18 mouse cellular contexts compared by ENCODE assay signal in genomic region chr3:135673041-135673440, GRCm38 (mm10). TPM values are rescaled to one million over a fixed set of nuclear protein-coding genes. Genes with fewer than 3 reads are reported as not detected.
DNase-seq lines count a peak whose midpoint lies in the region; ATAC-seq and TF ChIP-seq lines count a peak whose summit lies in the region.
"Had no signal": no experiment of that assay in that cellular context is flagged by ENCODE, and none has a peak within 500 bp of the region (broad histone marks: within the 10 kb centered on the region; RNA-seq: fewer than 3 reads in every experiment).

No protein-coding gene starts in this region.

- peak overlapping the region; percentile 44; the same call in 1 of the 2 replicates for H3K27ac ChIP-seq in intestine, embryonic 16.5 days (ENCODE audit: low read length)
- no peak overlapping the region for H3K27ac ChIP-seq in intestine, embryonic 15.5 days
- H3K27ac ChIP-seq in lung, postnatal 0 days (ENCODE audit: low read length): peak overlapping the region; percentile 60
- peak overlapping the region; percentile 59; the same call in 1 of the 2 replicates for H3K27ac ChIP-seq in embryonic facial prominence, embryonic 15.5 days (replicated peaks)
- H3K27ac ChIP-seq in stomach, embryonic 15.5 days: peak overlapping the region; percentile 36; the same call in 1 of the 2 replicates
- H3K27ac ChIP-seq: forebrain, embryonic 15.5 days; heart, adult 2 months; macrophage; midbrain, embryonic 12.5 days had no signal

- no peak overlapping the region for H3K4me3 ChIP-seq in intestine, embryonic 16.5 days (ENCODE audit: low read length)
- no peak overlapping the region for H3K4me3 ChIP-seq in intestine, embryonic 15.5 days (replicated peaks)
- no peak overlapping the region for H3K4me3 ChIP-seq in lung, postnatal 0 days (ENCODE audit: low read depth, low read length)
- H3K4me3 ChIP-seq in embryonic facial prominence, embryonic 15.5 days (replicated peaks): no peak overlapping the region
- no peak overlapping the region for H3K4me3 ChIP-seq in stomach, embryonic 15.5 days (replicated peaks)
- H3K4me3 ChIP-seq: forebrain, embryonic 15.5 days; heart, adult 2 months; hindbrain, embryonic 13.5 days; midbrain, embryonic 12.5 days; myocyte had no signal

- no peak overlapping the region for H3K9ac ChIP-seq in intestine, embryonic 16.5 days (ENCODE audit: low read depth, low read length)
- H3K9ac ChIP-seq in intestine, embryonic 15.5 days: no peak overlapping the region
- H3K9ac ChIP-seq in lung, postnatal 0 days (replicated peaks; ENCODE audit: low read depth): no peak overlapping the region
- no peak overlapping the region for H3K9ac ChIP-seq in embryonic facial prominence, embryonic 15.5 days
- no peak overlapping the region for H3K9ac ChIP-seq in stomach, embryonic 15.5 days
- H3K9ac ChIP-seq: forebrain, embryonic 15.5 days; midbrain, embryonic 12.5 days had no signal

- no peaks in the 10 kb centered on the region for H3K36me3 ChIP-seq in intestine, embryonic 16.5 days (ENCODE audit: control insufficient read depth, insufficient read depth, low read length)
- H3K36me3 ChIP-seq in intestine, embryonic 15.5 days: no peaks in the 10 kb centered on the region
- H3K36me3 ChIP-seq in lung, postnatal 0 days (ENCODE audit: insufficient read depth, low read length): no peaks in the 10 kb centered on the region
- no peaks in the 10 kb centered on the region for H3K36me3 ChIP-seq in embryonic facial prominence, embryonic 15.5 days
- H3K36me3 ChIP-seq in stomach, embryonic 15.5 days: no peaks in the 10 kb centered on the region; the same call in 1 of the 2 replicates
- H3K36me3 ChIP-seq: forebrain, embryonic 15.5 days; hindbrain, embryonic 13.5 days had no signal

- TF ChIP-seq CTCF in lung, postnatal 0 days (IDR thresholded peaks at IDR 0.05): no peak

- H3K4me1 ChIP-seq in intestine, embryonic 16.5 days (ENCODE audit: control insufficient read depth, insufficient read depth, low read length): peaks cover 28% of the 10 kb centered on the region
- H3K4me1 ChIP-seq in intestine, embryonic 15.5 days (replicated peaks): peaks cover 12% of the 10 kb centered on the region
- peaks cover 13% of the 10 kb centered on the region; the same call in 1 of the 2 replicates for H3K4me1 ChIP-seq in lung, postnatal 0 days (ENCODE audit: insufficient read depth, low read depth, low read length)
- peaks cover 46% of the 10 kb centered on the region for H3K4me1 ChIP-seq in embryonic facial prominence, embryonic 15.5 days
- H3K4me1 ChIP-seq in stomach, embryonic 15.5 days: peaks cover 20% of the 10 kb centered on the region; the same call in 1 of the 2 replicates

- 73% methylated on average over 4 of the region's 4 CpGs for WGBS in intestine, embryonic 16.5 days
- 80% methylated on average over 4 of the region's 4 CpGs for WGBS in intestine, embryonic 15.5 days
- 63% methylated on average over 4 of the region's 4 CpGs for WGBS in lung, postnatal 0 days
- 66% methylated on average over 4 of the region's 4 CpGs for WGBS in embryonic facial prominence, embryonic 15.5 days
- whole genome bisulfite sequencing in stomach, embryonic 15.5 days: 78% methylated on average over 4 of the region's 4 CpGs

- no peak overlapping the region for H3K4me2 ChIP-seq in intestine, embryonic 16.5 days (ENCODE audit: low read depth, low read length)
- H3K4me2 ChIP-seq in intestine, embryonic 15.5 days (replicated peaks): no peak overlapping the region
- no peak overlapping the region for H3K4me2 ChIP-seq in lung, postnatal 0 days (replicated peaks; ENCODE audit: low read depth, low read length)
- H3K4me2 ChIP-seq in embryonic facial prominence, embryonic 15.5 days (replicated peaks): no peak overlapping the region
- H3K4me2 ChIP-seq in stomach, embryonic 15.5 days: no peak overlapping the region
- H3K4me2 ChIP-seq: forebrain, embryonic 15.5 days; midbrain, embryonic 12.5 days had no signal

- DNase-seq in lung, postnatal 0 days (ENCODE audit: low spot score): peak; percentile 89
- no peak for DNase-seq in lung, adult 18-20 months
- DNase-seq: adrenal gland, adult 2 months; cerebellum, adult 9-10 months; gastrocnemius, postnatal 25 days; heart, adult 2 months; kidney, adult 11 months; right cerebral cortex, postnatal 14 days had no signal

- no peaks in the 10 kb centered on the region for H3K9me3 ChIP-seq in intestine, embryonic 16.5 days (ENCODE audit: control insufficient read depth, low read length)
- H3K9me3 ChIP-seq in intestine, embryonic 15.5 days: no peaks in the 10 kb centered on the region
- H3K9me3 ChIP-seq in lung, postnatal 0 days (ENCODE audit: low read length): no peaks in the 10 kb centered on the region
- H3K9me3 ChIP-seq in embryonic facial prominence, embryonic 15.5 days (replicated peaks): no peaks in the 10 kb centered on the region
- H3K9me3 ChIP-seq in stomach, embryonic 15.5 days: no peaks in the 10 kb centered on the region
- H3K9me3 ChIP-seq: forebrain, embryonic 15.5 days; hindbrain, embryonic 13.5 days had no signal

- ATAC-seq in intestine, embryonic 16.5 days: no peak
- no peak for ATAC-seq in intestine, embryonic 15.5 days
- peak; percentile 93 for ATAC-seq in lung, postnatal 0 days
- no peak for ATAC-seq in embryonic facial prominence, embryonic 15.5 days (ENCODE audit: insufficient number of reproducible peaks, low FRiP score, low TSS enrichment, low read depth)
- no peak for ATAC-seq in stomach, embryonic 15.5 days (ENCODE audit: insufficient read depth, low FRiP score, low read depth)
- ATAC-seq in megakaryocyte-erythroid progenitor cell, adult 5-6 weeks (replicated peaks; ENCODE audit: low FRiP score, low TSS enrichment, poor library complexity, severe bottlenecking): no peak

- TF ChIP-seq EP300 in lung, postnatal 0 days (IDR thresholded peaks at IDR 0.05): no peak

- no peaks in the 10 kb centered on the region for H3K27me3 ChIP-seq in intestine, embryonic 16.5 days (replicated peaks; ENCODE audit: control insufficient read depth, insufficient read depth, low read length)
- H3K27me3 ChIP-seq in intestine, embryonic 15.5 days (replicated peaks): no peaks in the 10 kb centered on the region
- no peaks in the 10 kb centered on the region for H3K27me3 ChIP-seq in lung, postnatal 0 days (replicated peaks; ENCODE audit: insufficient read depth, low read length)
- H3K27me3 ChIP-seq in embryonic facial prominence, embryonic 15.5 days: no peaks in the 10 kb centered on the region
- H3K27me3 ChIP-seq in stomach, embryonic 15.5 days (replicated peaks): no peaks in the 10 kb centered on the region
- H3K27me3 ChIP-seq: forebrain, embryonic 15.5 days; hindbrain, embryonic 13.5 days; midbrain, embryonic 12.5 days had no signal

RNA-seq across cellular contexts. Expression of gene Nfkb1, which starts 18.3 kb away (rescaled TPM):
- 13.7 and 14.3 TPM in 2 replicates for polyA plus RNA-seq in intestine, embryonic 16.5 days (2015; fragmentation: Nextera tagmentation; extraction: Ambion mirVana)
- 19.7 and 20.6 TPM in 2 replicates for polyA plus RNA-seq in intestine, embryonic 15.5 days (2015; fragmentation: Nextera tagmentation; extraction: Ambion mirVana)
- 35.9 and 40.5 TPM in 2 replicates for polyA plus RNA-seq in lung, postnatal 0 days (2015; fragmentation: Nextera tagmentation; extraction: Ambion mirVana)
- polyA plus RNA-seq in embryonic facial prominence, embryonic 15.5 days (2015; fragmentation: Nextera tagmentation; extraction: Ambion mirVana): 25.4 and 27.8 TPM in 2 replicates
- 24.5 and 25.9 TPM in 2 replicates for polyA plus RNA-seq in stomach, embryonic 15.5 days (2015; fragmentation: Nextera tagmentation; extraction: Ambion mirVana)
- 59.1 and 69.6 TPM in 2 replicates for total RNA-seq in megakaryocyte-erythroid progenitor cell, adult 5-6 weeks (2014; fragmentation: Nextera tagmentation)
- 61.5 and 69.9 TPM in 2 replicates for total RNA-seq in megakaryocyte-erythroid progenitor cell, adult 5-6 weeks (2017)
